Mouse (Mus musculus) lung, postnatal 0 days (tissue): ENCODE data around the gene Ndst2.

Experiments used
- CTCF ChIP-seq: IDR thresholded peaks from 2 replicates; pipeline ENCODE4 v1.5.1; 2016; ENCODE audit warnings: antibody characterized with exemption, mild to moderate bottlenecking
- EP300 ChIP-seq: IDR thresholded peaks from 2 replicates; pipeline ENCODE4 v1.6.1; 2016; ENCODE audit warnings: antibody characterized with exemption, mild to moderate bottlenecking, control low read depth

GRCm38 (mm10) chr14:20721371-20721770 lies 13.0 kb downstream of the Ndst2 start:
- no peak for TF ChIP-seq CTCF
- TF ChIP-seq EP300 = no peak
